Mouse (Mus musculus) liver, postnatal 0 days (tissue): Measurements from ENCODE around the gene Rhox1. TPM values are rescaled to one million over a fixed set of nuclear protein-coding genes. Genes with fewer than 3 reads are reported as not detected.
"Not testable (repeated sequence)": the region's sequence is repeated elsewhere in the genome, so short reads cannot be mapped to it uniquely, and the experiment has no call there.

Experiments
- ATAC-seq: fragments of 200-750 bp; cut with Nextera tagmentation; 2 replicates; pipeline ENCODE4 v1.8.0; 2017; ENCODE audit warnings: mild to moderate bottlenecking, moderate library complexity
- DNase-seq: peaks from one replicate; pipeline ENCODE4 v3.0.0-alpha.2; 2016
- H3K27ac ChIP-seq: fragments of 300-500 bp; sonication (generic); 2 replicates; pipeline ENCODE4 v1.5.1; 2014; ENCODE audit warnings: antibody characterized with exemption, moderate library complexity, mild to moderate bottlenecking, low read depth
- H3K27me3 ChIP-seq: fragments of 300-500 bp; sonication (generic); 2 replicates; pipeline ENCODE4 v1.6.1; 2014; ENCODE audit warnings: low read length, control low read depth, mixed read lengths; ENCODE audit not compliant: insufficient read depth
- H3K36me3 ChIP-seq: fragments of 300-500 bp; sonication (generic); replicated peaks from 2 replicates; pipeline ENCODE4 v1.6.1; 2014; ENCODE audit warnings: mild to moderate bottlenecking, control low read depth, low read length, moderate library complexity, mixed read lengths; ENCODE audit not compliant: insufficient read depth
- H3K4me1 ChIP-seq: fragments of 300-500 bp; sonication (generic); 2 replicates; pipeline ENCODE4 v1.6.1; 2014; ENCODE audit warnings: antibody characterized with exemption, mild to moderate bottlenecking, control low read depth; ENCODE audit not compliant: insufficient read depth
- H3K4me2 ChIP-seq: fragments of 300-500 bp; sonication (generic); 2 replicates; pipeline ENCODE4 v1.6.1; 2014; ENCODE audit warnings: low read depth, mild to moderate bottlenecking, low read length, moderate library complexity, mixed read lengths
- H3K4me3 ChIP-seq: fragments of 300-500 bp; sonication (generic); 2 replicates; pipeline ENCODE4 v1.5.1; 2014; ENCODE audit warnings: low read depth, low read length
- H3K9ac ChIP-seq: fragments of 300-500 bp; sonication (generic); replicated peaks from 2 replicates; pipeline ENCODE4 v1.6.1; 2014; ENCODE audit warnings: mild to moderate bottlenecking, moderate library complexity
- H3K9me3 ChIP-seq: fragments of 300-500 bp; sonication (generic); 2 replicates; pipeline ENCODE4 v1.6.1; 2016; ENCODE audit warnings: mild to moderate bottlenecking, control low read depth, low read length, mixed read lengths
- CTCF ChIP-seq: sonication (generic); IDR thresholded peaks from 2 replicates; pipeline ENCODE4 v1.5.1; 2016; ENCODE audit warnings: antibody characterized with exemption, low read depth
- EP300 ChIP-seq: IDR thresholded peaks from 2 replicates; pipeline ENCODE4 v1.6.1; 2016; ENCODE audit warnings: antibody characterized with exemption, low read depth, mild to moderate bottlenecking
- WGBS: fragments of 180-500 bp; shearing (Covaris S2); extraction: QIAGEN DNeasy Blood & Tissue Kit; methylation state at CpG from one replicate; pipeline ENCODE4 v1.1.7; 2014; ENCODE audit not compliant: insufficient replicate concordance; 5-methylcytosine and 5-hydroxymethylcytosine counted together
- polyA plus RNA-seq: library from polyadenylated mRNA; unstranded; fragments of >200 nt; fragmentation: Nextera tagmentation; extraction: Ambion mirVana; gene quantifications from 2 replicates; pipeline ENCODE4 v1.2.1, GENCODE M21; 2015

Rhox1 gene
- not detected in 2 replicates for polyA plus RNA-seq

- not testable (repeated sequence) for ATAC-seq, H3K4me2 ChIP-seq, H3K27ac ChIP-seq, H3K4me1 ChIP-seq, H3K36me3 ChIP-seq, H3K4me3 ChIP-seq, DNase-seq, H3K27me3 ChIP-seq, H3K9ac ChIP-seq, H3K9me3 ChIP-seq
- 59% methylated on average over 1 of the region's 1 CpGs for WGBS
These were observed at the start of gene Rhox1 for GRCm38 (mm10) chrX:37222158-37222557. Gene Rhox1, minus strand, starts transcription at chrX:37222258.

- H3K4me1 ChIP-seq, H3K4me3 ChIP-seq, H3K9ac ChIP-seq, ATAC-seq, H3K27ac ChIP-seq, DNase-seq, H3K27me3 ChIP-seq, H3K4me2 ChIP-seq, H3K36me3 ChIP-seq, H3K9me3 ChIP-seq: not testable (repeated sequence)
- WGBS = 82% methylated on average over 10 of the region's 19 CpGs
These were observed 43.0 kb upstream of the Rhox1 start, which contains the start of gene Rhox4a for GRCm38 (mm10) chrX:37265038-37265437. Gene Rhox4a, plus strand, starts transcription at chrX:37265338.

- not testable (repeated sequence) for H3K9ac ChIP-seq, H3K27ac ChIP-seq, DNase-seq, H3K4me3 ChIP-seq, H3K27me3 ChIP-seq, H3K36me3 ChIP-seq, H3K4me2 ChIP-seq, ATAC-seq, H3K4me1 ChIP-seq, H3K9me3 ChIP-seq
- WGBS = 100% methylated on average over 1 of the region's 3 CpGs
These were observed 27.6 kb upstream of the Rhox1 start, which contains the start of gene Rhox3a for GRCm38 (mm10) chrX:37249619-37250018. Gene Rhox3a, plus strand, starts transcription at chrX:37249919.

DNA sequence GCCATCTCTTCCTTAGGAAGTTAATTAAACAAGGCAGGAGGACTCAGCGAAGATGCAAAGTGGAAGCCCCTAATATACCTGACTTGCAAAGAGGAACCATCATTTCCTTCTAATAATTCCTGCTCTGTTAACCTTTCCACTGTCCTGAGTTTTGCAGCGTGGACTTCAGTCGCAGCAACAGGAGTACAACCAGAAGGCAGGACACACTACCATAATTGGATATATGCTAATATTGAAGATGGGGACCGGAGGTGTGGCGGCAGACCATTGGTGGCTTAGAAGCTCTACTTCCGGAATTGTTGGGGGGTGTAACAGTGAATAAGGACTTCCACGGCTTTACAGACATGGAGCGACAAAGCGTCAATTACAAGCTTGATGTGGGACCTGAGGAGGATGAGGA, 22.6 kb upstream of the Rhox1 start, which contains the start of gene Rhox2a:
Rhox2a (plus strand) TSS at position 301 of the 400 bp plus-strand sequence.
- WGBS = 100% methylated on average over 1 of the region's 9 CpGs

DNA sequence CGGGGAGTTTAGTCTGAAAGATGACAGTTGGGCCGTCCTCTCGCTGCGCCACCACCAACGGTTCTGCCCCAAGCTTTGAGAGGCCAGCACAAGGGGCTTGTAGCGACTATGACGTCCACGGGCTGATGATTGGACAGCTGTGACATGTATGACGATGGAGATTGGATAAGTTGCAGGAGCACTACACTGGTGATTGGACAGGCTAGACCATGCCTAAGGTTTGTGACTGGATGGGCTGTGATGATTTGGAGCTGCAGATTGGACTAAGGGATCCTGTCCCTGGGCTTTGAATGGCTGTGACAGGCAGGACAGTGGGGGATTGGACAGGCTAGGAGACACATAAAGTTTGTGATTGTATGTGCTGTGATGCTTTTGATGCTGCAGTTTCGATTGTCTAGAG, 11.1 kb downstream of the Rhox1 start, which contains the start of gene Gm9:
Gm9 (minus strand) TSS at position 101 of the 400 bp plus-strand sequence.
- no peaks in the 10 kb centered on the region for H3K36me3 ChIP-seq
- no peak for ATAC-seq
- no peak within 1 kb of the TSS for H3K9ac ChIP-seq
- H3K4me2 ChIP-seq = no peak within 1 kb of the TSS
- H3K27me3 ChIP-seq = no peaks in the 10 kb centered on the region
- H3K27ac ChIP-seq = no peak within 1 kb of the TSS
- H3K4me3 ChIP-seq = no peak within 1 kb of the TSS
- H3K4me1 ChIP-seq = no peaks in the 10 kb centered on the region
- TF ChIP-seq CTCF (no peak), EP300 (no peak)
- WGBS = 77% methylated on average over 10 of the region's 10 CpGs
- no peak for DNase-seq
- no peaks in the 10 kb centered on the region for H3K9me3 ChIP-seq

More for the DNA sequence above, 22.6 kb upstream of the Rhox1 start, which contains the start of gene Rhox2a:
- H3K27ac ChIP-seq, H3K4me2 ChIP-seq, H3K9ac ChIP-seq, H3K27me3 ChIP-seq, H3K4me1 ChIP-seq, ATAC-seq, H3K4me3 ChIP-seq, DNase-seq, H3K9me3 ChIP-seq, H3K36me3 ChIP-seq: not testable (repeated sequence)

DNA sequence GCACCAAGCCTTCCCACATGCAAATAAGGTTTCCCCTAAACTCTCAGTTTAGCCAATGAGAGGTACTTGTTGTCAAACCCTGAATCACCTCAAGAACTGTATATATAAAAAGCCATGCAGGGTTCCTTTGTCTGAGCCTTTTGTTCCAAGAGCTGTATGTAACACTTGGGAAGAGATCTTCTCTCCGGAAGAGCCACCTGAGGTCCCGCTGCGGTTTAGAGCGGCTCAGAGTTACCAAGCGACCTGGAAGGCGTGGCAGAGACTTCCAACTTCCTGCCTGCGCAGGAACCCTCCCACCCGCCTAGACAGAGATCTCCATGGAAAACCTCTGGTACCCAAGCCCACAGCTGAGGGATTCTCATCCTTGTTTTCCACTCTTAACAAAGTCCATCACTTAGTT, 23.4 kb downstream of the Rhox1 start:
- Histone ChIP-seq H3K27ac (no peak overlapping the region), H3K9me3 (no peaks in the 10 kb centered on the region), H3K4me2 (no peak overlapping the region), H3K4me3 (no peak overlapping the region), H3K27me3 (no peaks in the 10 kb centered on the region), H3K4me1 (no peaks in the 10 kb centered on the region), H3K9ac (no peak overlapping the region), H3K36me3 (no peaks in the 10 kb centered on the region)
- TF ChIP-seq EP300 = no peak
- no peak for TF ChIP-seq CTCF
- WGBS = 52% methylated on average over 8 of the region's 8 CpGs
- DNase-seq (no peak), ATAC-seq (no peak)

DNA sequence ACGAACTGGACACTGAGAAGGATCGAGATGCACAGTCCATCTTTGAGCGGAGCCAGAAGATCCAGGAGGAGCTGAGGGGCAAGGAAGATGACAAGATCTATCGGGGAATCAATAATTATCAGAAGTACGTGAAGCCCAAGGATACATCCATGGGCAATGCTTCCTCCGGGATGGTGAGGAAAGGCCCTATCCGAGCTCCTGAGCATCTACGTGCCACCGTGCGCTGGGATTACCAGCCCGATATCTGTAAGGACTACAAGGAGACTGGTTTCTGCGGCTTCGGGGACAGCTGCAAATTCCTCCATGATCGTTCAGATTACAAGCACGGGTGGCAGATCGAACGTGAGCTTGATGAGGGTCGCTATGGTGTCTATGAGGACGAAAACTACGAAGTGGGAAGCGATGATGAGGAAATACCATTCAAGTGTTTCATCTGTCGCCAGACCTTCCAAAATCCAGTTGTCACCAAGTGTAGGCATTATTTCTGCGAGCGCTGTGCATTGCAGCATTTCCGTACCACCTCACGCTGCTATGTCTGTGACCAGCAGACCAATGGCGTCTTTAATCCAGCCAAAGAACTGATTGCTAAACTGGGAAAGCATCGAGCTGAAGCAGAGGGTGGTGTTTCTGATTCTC, 30.2 kb downstream of the Rhox1 start:
- Histone ChIP-seq H3K27me3 (no peaks in the 10 kb centered on the region), H3K4me1 (no peaks in the 10 kb centered on the region), H3K27ac (no peak overlapping the region), H3K36me3 (no peaks in the 10 kb centered on the region), H3K9me3 (no peaks in the 10 kb centered on the region), H3K4me2 (peak overlapping the region; percentile 76), H3K4me3 (peak overlapping the region; percentile 68), H3K9ac (peak overlapping the region; percentile 57)
- 25% methylated on average over 28 of the region's 28 CpGs for WGBS
- DNase-seq (peak; percentile 15), ATAC-seq (no peak)
- TF ChIP-seq CTCF = no peak
- TF ChIP-seq EP300 = no peak
